Mouse (Mus musculus): Measurements from ENCODE around the gene S100g.

GRCm38 (mm10) chrX:162976194-162976593 lies 11.8 kb upstream of the S100g start:
- TF ChIP-seq ZNF384 (IDR thresholded peaks at IDR 0.05; ENCODE audit: low read depth, low read length): no peak
- no peak for TF ChIP-seq CHD2 (IDR thresholded peaks at IDR 0.05; ENCODE audit: low read depth, low read length)
- no peak for TF ChIP-seq ZC3H11A (IDR thresholded peaks at IDR 0.05; ENCODE audit: borderline replicate concordance, low read depth, low read length)
- TF ChIP-seq MAFK (IDR thresholded peaks at IDR 0.05; ENCODE audit: insufficient read depth, low read depth, low read length): no peak

All from ES-E14 (cell line).